Mouse (Mus musculus) limb, embryonic 10.5 days (tissue): ENCODE measurements around the gene 1700034J05Rik. TPM values are rescaled to one million over a fixed set of nuclear protein-coding genes. Genes with fewer than 3 reads are reported as not detected.

ENCODE experiments used
- DNase-seq: peaks from one replicate; pipeline ENCODE4 v3.0.0-alpha.2; 2017; ENCODE audit warnings: low spot score
- H3K27ac ChIP-seq: fragments of 300-500 bp; sonication (generic); 2 replicates; pipeline ENCODE4 v1.5.1; 2016; ENCODE audit warnings: mild to moderate bottlenecking
- H3K27me3 ChIP-seq: fragments of 300-500 bp; sonication (generic); 2 replicates; pipeline ENCODE4 v1.6.1; 2016; ENCODE audit warnings: low read depth, mild to moderate bottlenecking; ENCODE audit not compliant: poor library complexity, severe bottlenecking
- H3K36me3 ChIP-seq: fragments of 300-500 bp; sonication (generic); 2 replicates; pipeline ENCODE4 v1.6.1; 2016; ENCODE audit warnings: mild to moderate bottlenecking, moderate library complexity
- H3K4me1 ChIP-seq: fragments of 300-500 bp; sonication (generic); 2 replicates; pipeline ENCODE4 v1.6.1; 2016
- H3K4me3 ChIP-seq: fragments of 300-500 bp; sonication (generic); 2 replicates; pipeline ENCODE4 v1.5.1; 2016; ENCODE audit warnings: mild to moderate bottlenecking, moderate library complexity
- H3K9me3 ChIP-seq: fragments of 300-500 bp; sonication (generic); replicated peaks from 2 replicates; pipeline ENCODE4 v1.6.1; 2016; ENCODE audit warnings: mild to moderate bottlenecking
- WGBS: fragments of 180-500 bp; shearing (Covaris S2); methylation state at CpG from one replicate; pipeline ENCODE4 v1.1.7; 2016; 5-methylcytosine and 5-hydroxymethylcytosine counted together
- polyA plus RNA-seq: library from polyadenylated mRNA; unstranded; fragments of >200 nt; fragmentation: Nextera tagmentation; extraction: Ambion mirVana; gene quantifications from 2 replicates; pipeline ENCODE4 v1.2.1, GENCODE M21; 2016

The 1700034J05Rik gene
- polyA plus RNA-seq, 1 experiment from 2014 or later, result 0.23 TPM

- Histone ChIP-seq H3K27me3 (no peaks in the 10 kb centered on the region), H3K27ac (no peak overlapping the region), H3K36me3 (no peaks in the 10 kb centered on the region), H3K4me1 (peaks cover 36% of the 10 kb centered on the region), H3K9me3 (no peaks in the 10 kb centered on the region), H3K4me3 (no peak overlapping the region)
- 86% methylated on average over 2 of the region's 2 CpGs for WGBS
- DNase-seq, result no peak
Observed at GRCm38 (mm10) chr6:146910801-146911200, 43.4 kb downstream of the 1700034J05Rik start.

- H3K4me3 ChIP-seq, result no peak overlapping the region
- H3K36me3 ChIP-seq, result no peaks in the 10 kb centered on the region
- WGBS, result 86% methylated on average over 5 of the region's 5 CpGs
- H3K4me1 ChIP-seq, result peaks cover 36% of the 10 kb centered on the region
- no peaks in the 10 kb centered on the region for H3K9me3 ChIP-seq
- H3K27me3 ChIP-seq, result no peaks in the 10 kb centered on the region
- no peak overlapping the region for H3K27ac ChIP-seq
- no peak for DNase-seq
Observed at GRCm38 (mm10) chr6:146909725-146910489, 44.3 kb downstream of the 1700034J05Rik start.

GRCm38 (mm10) chr6:146908801-146909200, 45.4 kb downstream of the 1700034J05Rik start:
- DNase-seq, result no peak
- H3K36me3 ChIP-seq, result no peaks in the 10 kb centered on the region
- no peak overlapping the region for H3K27ac ChIP-seq
- no peaks in the 10 kb centered on the region for H3K9me3 ChIP-seq
- WGBS, result 90% methylated on average over 2 of the region's 2 CpGs
- peaks cover 28% of the 10 kb centered on the region for H3K4me1 ChIP-seq
- H3K4me3 ChIP-seq, result no peak overlapping the region
- H3K27me3 ChIP-seq, result no peaks in the 10 kb centered on the region

GRCm38 (mm10) chr6:146907795-146908190, 46.4 kb downstream of the 1700034J05Rik start:
- no peaks in the 10 kb centered on the region for H3K9me3 ChIP-seq
- H3K36me3 ChIP-seq, result no peaks in the 10 kb centered on the region
- no peaks in the 10 kb centered on the region for H3K27me3 ChIP-seq
- 100% methylated on average over 1 of the region's 1 CpGs for WGBS
- DNase-seq, result no peak
- no peak overlapping the region for H3K4me3 ChIP-seq
- H3K4me1 ChIP-seq, result peaks cover 19% of the 10 kb centered on the region
- no peak overlapping the region for H3K27ac ChIP-seq

GRCm38 (mm10) chr6:146907061-146907794, 47.0 kb downstream of the 1700034J05Rik start:
- no peaks in the 10 kb centered on the region for H3K36me3 ChIP-seq
- no peak overlapping the region for H3K4me3 ChIP-seq
- no peak for DNase-seq
- no peak overlapping the region for H3K27ac ChIP-seq
- H3K9me3 ChIP-seq, result no peaks in the 10 kb centered on the region
- 87% methylated on average over 5 of the region's 5 CpGs for WGBS
- H3K4me1 ChIP-seq, result peaks cover 13% of the 10 kb centered on the region
- H3K27me3 ChIP-seq, result no peaks in the 10 kb centered on the region

- Histone ChIP-seq H3K4me1 (peaks cover 3% of the 10 kb centered on the region; the same call in 1 of the 2 replicates), H3K4me3 (no peak overlapping the region), H3K27me3 (no peaks in the 10 kb centered on the region), H3K9me3 (no peaks in the 10 kb centered on the region), H3K36me3 (0 out of 2 replicates have a peak, but pooled peaks cover 2% of the 10 kb centered on the region), H3K27ac (no peak overlapping the region)
- DNase-seq, result no peak
- WGBS, result 82% methylated on average over 3 of the region's 3 CpGs
Observed at GRCm38 (mm10) chr6:146906000-146906786, 48.0 kb downstream of the 1700034J05Rik start.

GRCm38 (mm10) chr6:146904707-146905106, 49.5 kb downstream of the 1700034J05Rik start:
- DNase-seq, result no peak
- WGBS, result 90% methylated on average over 3 of the region's 3 CpGs
- Histone ChIP-seq H3K27ac (no peak overlapping the region), H3K9me3 (no peaks in the 10 kb centered on the region), H3K27me3 (no peaks in the 10 kb centered on the region), H3K4me1 (peaks cover 3% of the 10 kb centered on the region; the same call in 1 of the 2 replicates), H3K4me3 (no peak overlapping the region), H3K36me3 (0 out of 2 replicates have a peak, but pooled peaks cover 2% of the 10 kb centered on the region)

GRCm38 (mm10) chr6:146903632-146904031, 50.6 kb downstream of the 1700034J05Rik start:
- H3K4me3 ChIP-seq, result no peak overlapping the region
- 0 out of 2 replicates have a peak, but pooled peaks cover 2% of the 10 kb centered on the region for H3K36me3 ChIP-seq
- H3K9me3 ChIP-seq, result no peaks in the 10 kb centered on the region
- 89% methylated on average over 2 of the region's 2 CpGs for WGBS
- peaks cover 3% of the 10 kb centered on the region; the same call in 1 of the 2 replicates for H3K4me1 ChIP-seq
- DNase-seq, result no peak
- no peaks in the 10 kb centered on the region for H3K27me3 ChIP-seq
- no peak overlapping the region for H3K27ac ChIP-seq

GRCm38 (mm10) chr6:146901929-146902328, 52.3 kb downstream of the 1700034J05Rik start:
- H3K4me1 ChIP-seq, result peaks cover 3% of the 10 kb centered on the region; the same call in 1 of the 2 replicates
- no peak overlapping the region for H3K4me3 ChIP-seq
- H3K9me3 ChIP-seq, result no peaks in the 10 kb centered on the region
- H3K27me3 ChIP-seq, result no peaks in the 10 kb centered on the region
- H3K36me3 ChIP-seq, result 0 out of 2 replicates have a peak, but pooled peaks cover 2% of the 10 kb centered on the region
- WGBS, result 97% methylated on average over 4 of the region's 4 CpGs
- no peak for DNase-seq
- no peak overlapping the region for H3K27ac ChIP-seq

Other genes with a start within 250 kb of the 1700034J05Rik start
- 20.0 and 24.6 TPM in 2 replicates for gene Stk38l, start 229.4 kb downstream of the 1700034J05Rik start, polyA plus RNA-seq
- 1.8 and 4.6 TPM in 2 replicates for gene Arntl2, start 158.4 kb downstream of the 1700034J05Rik start, polyA plus RNA-seq
- gene Smco2, start 104.3 kb downstream of the 1700034J05Rik start, polyA plus RNA-seq, result not detected in 2 replicates
- 31.9 and 37.0 TPM in 2 replicates for gene Ppfibp1, start 65.9 kb downstream of the 1700034J05Rik start, polyA plus RNA-seq
- 0.90 and 0.93 TPM in 2 replicates for gene Rep15, start 78.2 kb upstream of the 1700034J05Rik start, polyA plus RNA-seq
- 119 and 134 TPM in 2 replicates for gene Mrps35, start 88.3 kb upstream of the 1700034J05Rik start, polyA plus RNA-seq
- gene Mansc4, start 132.6 kb upstream of the 1700034J05Rik start, polyA plus RNA-seq, result 1.0 and 2.2 TPM in 2 replicates
- gene Klhl42, start 137.0 kb upstream of the 1700034J05Rik start, polyA plus RNA-seq, result 6.3 and 6.9 TPM in 2 replicates